Mouse (Mus musculus): Measurements from ENCODE around the gene Fignl2.

Fignl2 gene

GRCm38 (mm10) chr15:101092829-101093648 is 14.7 kb upstream of the Fignl2 start:
- DNase-seq (ENCODE audit: low read depth, low spot score): no peak

- DNase-seq (ENCODE audit: low read depth, low spot score): no peak
Measured at GRCm38 (mm10) chr15:101092121-101092828, 13.9 kb upstream of the Fignl2 start.

GRCm38 (mm10) chr15:101091551-101091950 is 13.2 kb upstream of the Fignl2 start:
- DNase-seq (ENCODE audit: low read depth, low spot score): no peak

DNA sequence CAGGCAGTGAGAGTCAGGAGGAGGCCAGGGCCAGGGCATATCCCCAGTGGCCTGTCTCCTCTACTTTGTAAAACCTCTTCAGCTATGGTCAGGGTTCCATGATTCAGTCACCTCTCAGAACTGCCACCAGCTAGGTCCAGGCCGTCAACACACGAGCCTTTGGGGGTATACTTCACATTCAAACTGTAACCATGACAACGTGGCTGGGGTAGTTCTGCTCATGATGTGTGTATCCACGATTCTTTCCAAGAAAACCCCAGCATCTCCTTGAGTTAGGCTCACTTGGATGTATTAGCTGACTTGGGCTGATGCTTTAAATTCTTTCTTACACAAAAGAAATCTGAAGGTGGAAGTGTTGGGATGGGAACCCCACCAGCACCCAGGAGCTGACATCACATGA is 9.9 kb upstream of the Fignl2 start:
- no peak for DNase-seq (ENCODE audit: low read depth, low spot score)

DNA sequence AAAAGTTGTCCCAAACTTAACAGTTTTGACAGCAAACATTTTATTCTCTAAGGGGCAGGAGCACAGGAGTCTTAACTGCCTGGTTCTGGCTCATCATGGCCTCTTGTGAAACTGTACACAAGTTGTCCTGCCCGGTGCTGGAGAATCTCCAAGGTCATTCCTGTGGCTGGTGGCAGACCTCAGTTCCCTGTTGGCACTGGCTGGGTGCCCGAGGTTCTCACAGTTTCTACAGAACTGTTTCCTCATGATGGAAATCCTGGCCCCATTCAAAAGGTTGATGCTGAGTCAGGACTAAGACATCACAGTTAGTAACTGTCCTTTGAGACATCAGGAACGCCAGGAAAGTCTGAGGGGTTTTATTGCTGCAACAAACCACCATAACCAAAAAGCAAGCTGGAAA is 8.6 kb upstream of the Fignl2 start:
- DNase-seq (ENCODE audit: low read depth, low spot score): no peak

GRCm38 (mm10) chr15:101086451-101086850 is 8.1 kb upstream of the Fignl2 start:
- DNase-seq (ENCODE audit: low read depth, low spot score): no peak

GRCm38 (mm10) chr15:101084499-101084898 is 6.1 kb upstream of the Fignl2 start:
- DNase-seq (ENCODE audit: low read depth, low spot score): no peak

- DNase-seq (ENCODE audit: low read depth, low spot score): no peak
Measured at GRCm38 (mm10) chr15:101082236-101082635, 3.9 kb upstream of the Fignl2 start.

DNA sequence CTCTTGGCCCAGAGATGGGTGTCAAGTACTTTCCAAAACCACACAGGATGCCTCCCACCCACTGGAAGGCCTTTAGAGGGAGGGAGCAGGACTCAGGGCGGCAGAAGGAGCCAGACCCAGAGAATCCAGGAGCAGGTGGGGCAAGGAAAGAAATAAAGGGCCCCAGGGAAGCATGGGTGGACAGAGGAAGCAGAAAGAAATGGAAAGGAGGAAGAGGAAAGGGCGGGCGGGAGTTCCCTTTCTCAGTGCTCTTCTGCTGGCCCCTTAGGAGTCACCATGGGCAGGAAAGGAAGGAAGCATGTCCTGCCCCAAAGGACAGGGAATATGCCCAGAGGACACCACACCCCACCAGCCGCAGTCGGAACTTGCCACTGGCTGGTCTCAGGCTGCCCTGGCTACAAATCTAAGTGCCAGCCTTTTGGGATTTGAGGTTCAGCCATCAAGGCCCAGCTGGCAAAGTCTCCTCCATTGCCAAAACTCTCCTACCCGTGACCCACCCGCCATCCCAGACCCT is 2.7 kb upstream of the Fignl2 start:
- DNase-seq (ENCODE audit: low read depth, low spot score): no peak

DNA sequence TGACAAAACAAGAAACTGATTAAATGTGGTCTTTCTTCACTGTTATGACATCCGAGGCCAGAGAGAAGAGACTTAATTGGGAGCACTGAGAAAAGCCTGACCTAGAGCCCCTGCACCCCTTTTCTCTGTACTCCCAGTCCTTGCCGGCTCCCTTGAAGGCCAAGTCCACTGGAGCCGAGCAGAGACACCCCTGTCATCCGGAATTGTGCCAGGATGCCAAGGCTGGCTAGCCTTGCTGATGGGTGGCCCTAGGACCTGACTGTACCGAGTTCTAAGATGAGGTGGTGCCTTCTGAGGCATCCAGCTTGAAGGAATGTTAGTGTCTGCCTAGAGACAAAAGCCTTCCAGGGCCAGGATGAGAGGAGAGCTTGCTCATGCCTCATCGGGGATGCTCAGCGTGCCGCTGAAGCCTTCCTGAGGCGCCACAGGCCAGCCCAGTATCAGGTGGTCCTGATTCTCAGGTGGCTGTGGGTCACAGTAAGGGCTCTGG is 1.7 kb upstream of the Fignl2 start:
- DNase-seq (ENCODE audit: low read depth, low spot score): no peak

DNA sequence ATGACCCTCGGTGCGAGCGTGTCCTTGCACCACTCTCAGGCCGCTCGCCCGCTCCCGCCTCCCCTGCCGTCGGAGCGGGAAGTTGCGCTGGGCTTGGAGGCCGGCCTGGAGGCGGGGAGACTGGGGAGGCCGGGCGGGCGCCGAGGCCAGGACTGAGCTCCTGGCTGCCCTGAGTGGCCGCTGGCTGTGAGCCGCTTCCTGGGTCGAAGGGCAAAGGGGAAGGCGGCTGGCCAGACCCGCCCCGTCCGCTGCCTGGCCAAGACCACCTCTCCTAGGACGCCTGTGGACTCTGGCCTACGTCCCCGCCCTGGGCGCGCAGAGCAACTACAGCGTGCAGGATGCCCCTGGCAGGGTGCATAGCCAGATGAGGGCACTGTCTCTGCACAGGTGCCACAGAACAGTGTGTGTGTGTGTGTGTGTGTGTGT is 377 bp upstream of the Fignl2 start:
- DNase-seq (ENCODE audit: low read depth, low spot score): no peak

DNA sequence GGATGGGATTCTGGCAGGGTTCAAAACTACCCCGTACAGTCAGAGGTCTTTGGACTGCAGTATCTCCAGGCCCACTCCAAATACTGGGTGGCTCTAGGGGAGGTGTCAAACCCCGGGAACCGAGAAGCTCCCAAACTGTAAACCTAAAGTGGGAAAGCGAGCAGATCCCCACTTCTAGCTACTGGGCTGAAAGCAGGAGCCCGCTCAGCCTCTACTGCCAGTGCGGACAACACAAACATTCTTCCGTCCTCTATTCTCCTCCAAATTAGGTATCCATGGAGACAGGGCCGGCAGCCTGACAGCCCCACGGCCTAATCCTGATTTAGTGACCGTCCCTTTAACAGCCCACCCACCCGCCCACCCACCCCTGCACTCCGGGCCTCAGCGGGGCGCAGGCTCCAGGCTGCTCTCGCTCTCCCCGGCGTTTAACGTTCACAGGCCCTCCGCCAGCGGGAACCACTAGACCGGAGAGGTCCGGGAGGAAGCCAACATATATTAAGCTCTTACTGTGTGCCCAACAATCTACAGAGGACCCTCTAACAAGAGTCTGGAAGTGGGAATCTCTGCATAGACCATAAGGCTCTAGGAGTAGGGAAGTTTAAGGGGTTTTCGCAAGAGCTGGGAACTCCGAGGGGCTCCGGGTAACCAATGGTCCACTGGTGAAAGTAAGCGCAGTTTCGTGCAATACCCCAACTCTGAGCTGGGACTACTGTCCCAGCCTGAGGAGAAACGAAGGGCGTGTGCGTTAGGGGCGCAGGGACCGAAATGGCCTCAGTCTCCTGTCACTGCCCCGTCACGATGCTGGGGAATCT is 1.2 kb downstream of the Fignl2 start:
- no peak for DNase-seq (ENCODE audit: low read depth, low spot score)

- DNase-seq (ENCODE audit: low read depth, low spot score): no peak
Measured at GRCm38 (mm10) chr15:101076071-101077000, 2.0 kb downstream of the Fignl2 start.

GRCm38 (mm10) chr15:101075656-101076055 is 2.7 kb downstream of the Fignl2 start:
- DNase-seq (ENCODE audit: low read depth, low spot score): no peak

DNA sequence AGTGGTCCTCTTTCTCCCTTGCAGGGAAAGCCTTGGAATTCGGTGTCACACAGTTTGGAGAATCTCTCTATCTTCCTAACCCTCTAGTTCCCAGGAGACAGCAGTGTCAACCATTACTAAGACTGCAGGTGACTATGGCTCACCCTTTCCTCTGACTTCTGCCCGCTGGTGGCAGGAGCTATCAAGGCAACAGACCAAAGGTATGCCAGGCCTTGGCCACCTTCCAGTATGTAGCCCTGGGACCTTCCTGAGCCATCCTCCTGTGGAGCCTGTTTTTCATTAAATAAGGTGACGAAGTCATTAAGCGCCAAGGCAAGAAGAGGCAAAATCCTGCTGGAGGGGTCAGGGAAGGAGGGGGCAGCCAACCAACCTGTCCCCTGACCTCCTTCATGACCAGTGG is 3.2 kb downstream of the Fignl2 start:
- DNase-seq (ENCODE audit: low read depth, low spot score): no peak

DNA sequence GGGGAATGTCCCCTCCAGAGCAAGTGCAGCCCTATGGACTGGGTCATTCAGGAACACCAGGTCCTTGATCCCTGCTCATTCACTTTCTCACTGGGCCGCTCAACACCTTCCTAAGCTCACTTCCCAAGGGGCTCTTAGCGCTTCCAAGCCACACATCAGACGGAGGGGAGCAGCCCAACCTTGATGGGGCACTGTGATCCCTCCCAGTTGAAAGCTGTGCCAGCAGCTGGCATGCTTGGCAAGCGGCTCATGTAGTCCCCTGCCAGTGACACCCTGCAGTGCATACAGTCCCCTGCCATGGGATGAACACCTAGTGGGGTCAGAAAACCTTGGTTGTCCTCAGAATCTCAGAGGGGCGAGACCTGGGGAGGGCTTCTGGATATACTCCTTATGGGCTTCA is 4.3 kb downstream of the Fignl2 start:
- no peak for DNase-seq (ENCODE audit: low read depth, low spot score)

GRCm38 (mm10) chr15:101072736-101073135 is 5.6 kb downstream of the Fignl2 start:
- no peak for DNase-seq (ENCODE audit: low read depth, low spot score)

DNA sequence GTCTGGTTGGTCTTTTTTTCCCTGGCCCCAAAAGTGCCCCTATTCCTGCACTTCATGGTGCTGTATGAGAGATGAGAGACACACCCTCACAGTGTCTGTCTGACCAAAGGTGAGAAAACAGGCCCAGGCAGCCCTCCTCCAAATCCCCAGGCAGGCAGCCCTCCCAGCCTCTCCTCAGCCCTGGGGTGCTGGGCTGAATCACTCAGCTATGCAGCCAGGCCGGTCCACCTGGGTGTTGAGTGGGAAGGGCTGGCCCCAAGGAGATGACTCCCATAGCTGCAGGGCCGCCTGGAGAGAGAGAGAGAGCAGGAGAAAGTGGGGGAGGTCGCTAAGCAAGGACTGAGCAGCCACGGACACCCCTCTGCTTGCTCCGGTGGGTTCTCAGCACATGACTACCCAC is 7.6 kb downstream of the Fignl2 start:
- no peak for DNase-seq (ENCODE audit: low read depth, low spot score)

- no peak for DNase-seq (ENCODE audit: low read depth, low spot score)
Measured at GRCm38 (mm10) chr15:101069641-101070190, 8.7 kb downstream of the Fignl2 start.

- DNase-seq (ENCODE audit: low read depth, low spot score): no peak
Measured at GRCm38 (mm10) chr15:101068671-101069070, 9.7 kb downstream of the Fignl2 start.

Data from brain, embryonic 18.5 days (tissue).